Mouse (Mus musculus) heart, embryonic 11.5 days (tissue): ENCODE results near the gene Opn4. TPM values are rescaled to one million over a fixed set of nuclear protein-coding genes. Genes with fewer than 3 reads are reported as not detected.

Experiments used
- ATAC-seq: fragments of 200-750 bp; cut with Nextera tagmentation; replicated peaks from 2 replicates; pipeline ENCODE4 v1.8.0; 2017; ENCODE audit warnings: moderate library complexity; ENCODE audit not compliant: insufficient number of reproducible peaks, low FRiP score, low TSS enrichment
- H3K27ac ChIP-seq: fragments of 300-500 bp; sonication (generic); 2 replicates; pipeline ENCODE4 v1.5.1; 2014; ENCODE audit warnings: mild to moderate bottlenecking, low read depth, low read length
- H3K27me3 ChIP-seq: fragments of 300-500 bp; sonication (generic); 2 replicates; pipeline ENCODE4 v1.6.1; 2014; ENCODE audit warnings: mild to moderate bottlenecking, low read length, mixed read lengths; ENCODE audit not compliant: control insufficient read depth, insufficient read depth
- H3K36me3 ChIP-seq: fragments of 300-500 bp; sonication (generic); 2 replicates; pipeline ENCODE4 v1.6.1; 2014; ENCODE audit warnings: mild to moderate bottlenecking, low read length, moderate library complexity, mixed read lengths; ENCODE audit not compliant: control insufficient read depth, insufficient read depth
- H3K4me1 ChIP-seq: fragments of 300-500 bp; sonication (generic); 2 replicates; pipeline ENCODE4 v1.6.1; 2014; ENCODE audit warnings: low read length; ENCODE audit not compliant: control insufficient read depth, insufficient read depth
- H3K4me2 ChIP-seq: fragments of 300-500 bp; sonication (generic); 2 replicates; pipeline ENCODE4 v1.6.1; 2014; ENCODE audit warnings: mild to moderate bottlenecking, moderate library complexity
- H3K4me3 ChIP-seq: fragments of 300-500 bp; sonication (generic); 2 replicates; pipeline ENCODE4 v1.5.1; 2014; ENCODE audit warnings: low read depth, low read length
- H3K9ac ChIP-seq: fragments of 300-500 bp; sonication (generic); 2 replicates; pipeline ENCODE4 v1.6.1; 2014; ENCODE audit warnings: mild to moderate bottlenecking, low read depth, low read length, moderate library complexity
- H3K9me3 ChIP-seq: fragments of 300-500 bp; sonication (generic); replicated peaks from 2 replicates; pipeline ENCODE4 v1.6.1; 2016; ENCODE audit warnings: low read length; ENCODE audit not compliant: control insufficient read depth
- WGBS: fragments of 180-500 bp; shearing (Covaris S2); extraction: QIAGEN DNeasy Blood & Tissue Kit; methylation state at CpG from one replicate; pipeline ENCODE4 v1.1.7; 2014; ENCODE audit not compliant: insufficient replicate concordance; 5-methylcytosine and 5-hydroxymethylcytosine counted together
- polyA plus RNA-seq: library from polyadenylated mRNA; unstranded; fragments of >200 nt; fragmentation: Nextera tagmentation; extraction: Ambion mirVana; gene quantifications from 2 replicates; pipeline ENCODE4 v1.2.1, GENCODE M21; 2014

The Opn4 gene
- polyA plus RNA-seq, 1 experiment from 2014 or later, result 4.2 TPM

DNA sequence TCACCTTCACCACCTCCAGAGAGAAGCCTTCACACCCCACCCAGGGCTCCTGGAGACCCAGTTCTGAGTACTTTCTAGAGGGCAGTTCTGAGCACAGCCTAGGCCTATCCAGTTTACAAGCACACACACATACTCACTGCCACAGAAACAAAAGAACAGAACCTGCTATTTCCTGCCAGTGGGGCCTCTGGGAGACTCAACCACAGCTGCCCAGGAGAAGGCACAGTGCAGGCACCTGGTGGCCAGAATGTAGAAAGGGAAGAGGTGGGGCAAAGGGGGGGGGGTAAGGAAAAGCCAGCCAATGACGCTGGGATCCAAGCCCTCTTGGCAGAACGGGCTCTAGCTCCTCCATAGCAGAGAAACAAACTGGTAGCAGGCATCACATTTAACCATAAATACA, 37.5 kb downstream of the Opn4 start:
- Histone ChIP-seq H3K4me2 (no peak overlapping the region), H3K9me3 (no peaks in the 10 kb centered on the region), H3K27ac (peak overlapping the region; percentile 35; the same call in 1 of the 2 replicates), H3K4me3 (no peak overlapping the region), H3K27me3 (no peaks in the 10 kb centered on the region), H3K36me3 (peaks cover 14% of the 10 kb centered on the region), H3K9ac (peak overlapping the region; percentile 40; the same call in 1 of the 2 replicates), H3K4me1 (peaks cover 39% of the 10 kb centered on the region)
- 16% methylated on average over 2 of the region's 2 CpGs for WGBS
- no peak for ATAC-seq

DNA sequence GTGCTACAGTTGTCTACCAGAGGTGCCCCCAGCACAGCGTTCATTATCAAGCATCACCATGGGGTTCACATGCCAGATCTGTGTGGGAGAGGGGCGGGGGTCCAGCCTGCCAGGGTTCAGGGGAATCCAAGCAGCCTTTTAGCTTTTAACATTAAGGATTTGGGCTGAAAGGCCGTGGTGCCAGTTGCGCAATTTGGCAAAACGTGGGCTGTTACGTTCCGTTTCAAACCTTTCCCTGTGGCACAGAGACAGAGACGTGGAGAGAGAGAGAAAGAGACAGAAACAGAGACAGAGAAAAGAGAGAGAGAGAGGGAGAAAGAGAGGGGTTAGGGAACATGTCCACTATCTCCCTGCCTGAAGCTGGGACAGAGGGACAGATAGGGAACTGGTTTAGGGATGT, 38.3 kb downstream of the Opn4 start:
- Histone ChIP-seq H3K9me3 (no peaks in the 10 kb centered on the region), H3K27ac (no peak overlapping the region; the same call in 1 of the 2 replicates), H3K4me2 (no peak overlapping the region), H3K27me3 (no peaks in the 10 kb centered on the region), H3K4me1 (peaks cover 33% of the 10 kb centered on the region), H3K4me3 (no peak overlapping the region), H3K36me3 (peaks cover 14% of the 10 kb centered on the region), H3K9ac (no peak overlapping the region; the same call in 1 of the 2 replicates)
- WGBS, result 90% methylated on average over 8 of the region's 8 CpGs
- no peak for ATAC-seq

DNA sequence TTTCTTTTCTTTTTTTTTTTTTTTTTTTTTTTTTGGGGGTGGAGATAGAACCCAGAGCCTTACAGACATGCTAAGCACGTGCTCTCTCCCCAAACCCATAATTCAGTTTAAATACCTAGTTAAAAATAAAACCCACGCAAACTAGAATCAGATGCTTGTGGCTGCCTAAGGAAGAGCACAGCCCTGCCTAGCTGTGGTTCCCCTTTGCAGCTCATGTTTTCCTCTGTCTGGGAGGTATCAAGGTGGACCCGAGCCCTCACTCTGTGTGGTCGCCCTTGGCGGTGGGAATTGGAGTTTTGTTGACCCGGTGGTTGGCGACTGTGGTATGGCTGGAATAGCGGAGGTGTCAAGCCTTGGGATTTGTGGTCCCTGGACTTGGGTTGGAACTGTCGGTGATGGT, 41.0 kb downstream of the Opn4 start:
- H3K36me3 ChIP-seq, result peaks cover 12% of the 10 kb centered on the region
- H3K4me1 ChIP-seq, result peaks cover 17% of the 10 kb centered on the region
- no peaks in the 10 kb centered on the region for H3K27me3 ChIP-seq
- 80% methylated on average over 9 of the region's 9 CpGs for WGBS
- H3K9ac ChIP-seq, result no peak overlapping the region
- no peak overlapping the region for H3K27ac ChIP-seq
- H3K4me2 ChIP-seq, result no peak overlapping the region
- no peak overlapping the region for H3K4me3 ChIP-seq
- no peak for ATAC-seq
- H3K9me3 ChIP-seq, result no peaks in the 10 kb centered on the region

DNA sequence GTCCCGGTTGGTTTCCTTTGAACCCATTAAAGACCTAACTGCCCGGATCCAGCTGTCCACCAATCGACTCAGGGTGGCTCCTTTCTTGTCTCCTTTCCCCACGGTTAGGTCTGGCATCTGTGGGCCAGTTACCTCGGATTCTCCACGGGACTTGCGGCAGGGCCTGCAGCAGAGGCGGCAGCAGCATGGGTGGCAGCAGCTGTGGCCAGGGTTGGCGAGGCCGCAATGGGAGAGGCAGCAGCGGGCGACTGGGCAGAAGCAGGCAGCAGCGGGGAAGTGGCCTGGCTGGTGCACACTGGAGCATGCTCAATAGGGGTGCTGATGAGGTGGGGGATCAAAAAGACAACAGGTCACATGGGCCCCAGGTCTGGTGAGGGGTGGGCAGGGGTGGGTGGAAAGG, 44.7 kb downstream of the Opn4 start:
- no peaks in the 10 kb centered on the region for H3K27me3 ChIP-seq
- WGBS, result 64% methylated on average over 13 of the region's 13 CpGs
- H3K4me3 ChIP-seq, result no peak overlapping the region
- H3K9me3 ChIP-seq, result no peaks in the 10 kb centered on the region
- peaks cover 9% of the 10 kb centered on the region for H3K4me1 ChIP-seq
- H3K9ac ChIP-seq, result no peak overlapping the region
- H3K4me2 ChIP-seq, result peak overlapping the region; percentile 17; the same call in 1 of the 2 replicates
- H3K27ac ChIP-seq, result peak overlapping the region; percentile 70
- no peak for ATAC-seq
- peaks cover 7% of the 10 kb centered on the region for H3K36me3 ChIP-seq

DNA sequence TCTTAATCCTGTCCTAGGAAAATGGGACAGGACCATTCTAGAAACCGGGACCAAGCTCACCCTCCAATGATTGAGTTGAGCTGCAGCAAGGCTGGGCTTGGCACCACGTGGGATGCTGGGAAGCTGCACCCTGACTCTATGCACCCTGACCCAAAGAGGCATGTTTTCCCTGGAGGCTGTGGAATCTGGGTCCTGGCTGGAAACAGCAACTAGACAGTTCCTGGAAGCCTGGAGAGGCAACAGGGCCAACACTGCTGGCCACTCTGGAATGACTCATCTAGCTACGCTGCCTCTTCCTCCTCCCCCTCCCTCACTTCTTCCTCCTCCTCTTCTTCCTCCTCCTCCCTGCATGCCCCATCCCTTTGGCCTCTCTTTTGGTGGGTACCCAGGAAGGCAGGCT, 45.9 kb downstream of the Opn4 start:
- Histone ChIP-seq H3K27me3 (no peaks in the 10 kb centered on the region), H3K4me2 (no peak overlapping the region), H3K9me3 (no peaks in the 10 kb centered on the region), H3K36me3 (peaks cover 7% of the 10 kb centered on the region; the same call in 1 of the 2 replicates), H3K4me3 (no peak overlapping the region), H3K27ac (no peak overlapping the region), H3K4me1 (peaks cover 17% of the 10 kb centered on the region), H3K9ac (0 out of 2 replicates have a peak overlapping the region, but pooled peaks have one; percentile 22)
- no peak for ATAC-seq
- WGBS, result 63% methylated on average over 3 of the region's 3 CpGs

DNA sequence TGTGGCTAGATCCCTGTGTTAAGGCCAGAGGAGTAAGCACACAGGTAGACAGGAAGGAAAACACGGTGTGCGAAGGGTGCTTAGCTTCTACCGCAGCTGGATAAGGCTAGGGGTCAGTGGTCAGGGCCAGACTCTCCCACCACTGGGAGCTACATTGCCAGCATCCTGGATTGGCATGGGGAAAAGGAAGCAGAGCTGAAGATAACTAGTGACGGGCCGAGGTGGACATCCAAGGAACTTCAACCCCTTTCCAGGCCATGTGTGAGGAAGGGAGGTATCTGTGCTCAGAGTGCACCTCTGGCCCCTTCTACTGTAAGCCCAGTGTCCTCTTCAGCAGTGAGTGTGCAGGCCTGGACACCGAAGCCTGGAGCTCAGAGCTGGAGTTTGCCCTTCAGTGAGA, 46.5 kb downstream of the Opn4 start:
- no peak for ATAC-seq
- H3K36me3 ChIP-seq, result peaks cover 6% of the 10 kb centered on the region; the same call in 1 of the 2 replicates
- peaks cover 23% of the 10 kb centered on the region for H3K4me1 ChIP-seq
- H3K27me3 ChIP-seq, result no peaks in the 10 kb centered on the region
- H3K4me3 ChIP-seq, result no peak overlapping the region
- 63% methylated on average over 6 of the region's 6 CpGs for WGBS
- no peak overlapping the region for H3K9ac ChIP-seq
- H3K27ac ChIP-seq, result no peak overlapping the region
- H3K4me2 ChIP-seq, result no peak overlapping the region
- H3K9me3 ChIP-seq, result no peaks in the 10 kb centered on the region

DNA sequence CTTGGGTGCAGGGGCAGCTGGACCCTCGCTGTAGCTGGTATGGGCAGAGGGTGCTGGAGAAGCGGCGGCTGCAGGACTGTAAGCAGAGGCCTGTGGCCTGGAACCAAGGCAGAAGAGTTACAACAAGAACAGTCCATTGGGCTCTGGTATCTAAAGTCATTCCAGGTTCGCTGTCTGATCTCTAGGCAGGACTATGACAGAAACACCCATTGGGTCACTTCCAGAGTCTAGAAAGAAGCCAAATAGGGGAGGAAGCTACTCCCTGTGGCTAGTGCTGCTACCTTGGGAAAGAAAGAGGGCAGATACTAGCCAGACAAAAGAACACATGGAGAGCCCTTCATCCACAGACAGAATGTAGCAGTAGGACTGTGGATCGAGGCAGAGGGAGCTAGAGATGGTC, 47.7 kb downstream of the Opn4 start:
- Histone ChIP-seq H3K9ac (no peak overlapping the region), H3K4me3 (no peak overlapping the region), H3K27me3 (no peaks in the 10 kb centered on the region), H3K36me3 (no peaks in the 10 kb centered on the region), H3K4me1 (peaks cover 30% of the 10 kb centered on the region), H3K27ac (no peak overlapping the region), H3K9me3 (no peaks in the 10 kb centered on the region), H3K4me2 (no peak overlapping the region)
- 79% methylated on average over 5 of the region's 5 CpGs for WGBS
- ATAC-seq, result no peak

DNA sequence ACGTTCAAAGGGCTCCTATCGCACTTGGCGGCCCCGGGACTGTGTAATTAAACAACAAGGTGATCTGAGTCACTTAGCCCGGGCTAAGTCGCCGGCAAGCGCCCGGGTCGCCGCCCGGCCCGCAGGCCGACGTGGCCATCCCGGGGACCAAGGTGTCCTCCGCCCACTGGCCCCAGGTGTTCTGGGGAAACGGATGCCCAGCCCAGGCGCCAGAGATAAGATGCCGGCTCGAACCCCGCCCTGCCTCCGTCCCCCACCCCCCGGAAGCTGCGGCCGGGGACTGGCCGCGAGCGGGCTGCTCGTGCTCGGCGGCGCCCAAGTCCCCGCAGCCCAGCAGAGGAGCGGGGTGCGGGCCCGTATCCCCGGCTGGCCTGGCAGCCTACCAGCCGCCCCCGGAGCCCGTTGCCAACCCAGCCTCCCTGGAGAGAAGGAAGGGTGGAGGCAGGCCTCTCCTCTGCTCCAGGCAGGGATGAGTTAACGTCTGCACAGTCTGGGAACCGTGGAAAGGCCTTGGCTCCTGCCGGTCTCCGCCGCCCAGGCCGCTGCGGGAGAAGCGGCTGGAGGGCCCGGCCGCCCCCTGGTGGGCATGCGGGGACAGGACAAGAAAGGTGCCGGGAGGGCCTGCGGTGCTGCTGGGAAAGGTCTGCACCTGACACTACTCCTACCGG, 50.8 kb downstream of the Opn4 start:
- H3K4me2 ChIP-seq, result peak overlapping the region; percentile 87
- H3K9ac ChIP-seq, result peak overlapping the region; percentile 83
- ATAC-seq, result peak; percentile 70
- no peaks in the 10 kb centered on the region for H3K9me3 ChIP-seq
- peaks cover 44% of the 10 kb centered on the region for H3K4me1 ChIP-seq
- 1% methylated on average over 55 of the region's 55 CpGs for WGBS
- no peaks in the 10 kb centered on the region for H3K36me3 ChIP-seq
- H3K27me3 ChIP-seq, result no peaks in the 10 kb centered on the region
- peak overlapping the region; percentile 57 for H3K4me3 ChIP-seq
- H3K27ac ChIP-seq, result peak overlapping the region; percentile 84
